Mouse (Mus musculus) liver, embryonic 11.5 days (tissue): ENCODE measurements around the gene Ermap. TPM values are rescaled to one million over a fixed set of nuclear protein-coding genes. Genes with fewer than 3 reads are reported as not detected.

Experiments
- ATAC-seq: fragments of 200-750 bp; cut with Nextera tagmentation; replicated peaks from 2 replicates; pipeline ENCODE4 v1.8.0; 2017; ENCODE audit warnings: moderate number of reproducible peaks, mild to moderate bottlenecking, moderate TSS enrichment, moderate library complexity; ENCODE audit not compliant: low FRiP score
- DNase-seq: peaks from one replicate; pipeline ENCODE4 v3.0.0-alpha.2; 2017; ENCODE audit warnings: low spot score
- H3K27ac ChIP-seq: fragments of 300-500 bp; sonication (generic); 2 replicates; pipeline ENCODE4 v1.5.1; 2014; ENCODE audit warnings: mild to moderate bottlenecking, low read depth, low read length, control low read depth
- H3K27me3 ChIP-seq: fragments of 300-500 bp; sonication (generic); replicated peaks from 2 replicates; pipeline ENCODE4 v1.6.1; 2014; ENCODE audit warnings: low read length, mixed read lengths; ENCODE audit not compliant: control insufficient read depth, insufficient read depth
- H3K36me3 ChIP-seq: fragments of 300-500 bp; sonication (generic); 2 replicates; pipeline ENCODE4 v1.6.1; 2014; ENCODE audit warnings: mild to moderate bottlenecking, low read length, moderate library complexity, mixed read lengths; ENCODE audit not compliant: control insufficient read depth, insufficient read depth
- H3K4me1 ChIP-seq: fragments of 300-500 bp; sonication (generic); replicated peaks from 2 replicates; pipeline ENCODE4 v1.6.1; 2014; ENCODE audit warnings: low read length, mixed read lengths; ENCODE audit not compliant: control insufficient read depth, insufficient read depth
- H3K4me2 ChIP-seq: fragments of 300-500 bp; sonication (generic); 2 replicates; pipeline ENCODE4 v1.6.1; 2014; ENCODE audit warnings: mild to moderate bottlenecking, control low read depth, moderate library complexity
- H3K4me3 ChIP-seq: fragments of 300-500 bp; sonication (generic); 2 replicates; pipeline ENCODE4 v1.5.1; 2014; ENCODE audit warnings: low read depth, low read length, control low read depth
- H3K9ac ChIP-seq: fragments of 300-500 bp; sonication (generic); 2 replicates; pipeline ENCODE4 v1.6.1; 2014; ENCODE audit warnings: low read depth, low read length, control low read depth
- H3K9me3 ChIP-seq: fragments of 300-500 bp; sonication (generic); 2 replicates; pipeline ENCODE4 v1.6.1; 2016; ENCODE audit warnings: low read length, inconsistent platforms, mixed read lengths; ENCODE audit not compliant: control insufficient read depth
- WGBS: fragments of 180-500 bp; shearing (Covaris S2); extraction: QIAGEN DNeasy Blood & Tissue Kit; methylation state at CpG from one replicate; pipeline ENCODE4 v1.1.7; 2014; 5-methylcytosine and 5-hydroxymethylcytosine counted together
- polyA plus RNA-seq: library from polyadenylated mRNA; unstranded; fragments of >200 nt; fragmentation: Nextera tagmentation; extraction: Ambion mirVana; gene quantifications from 2 replicates; pipeline ENCODE4 v1.2.1, GENCODE M21; 2014

The Ermap gene
- polyA plus RNA-seq, 1 experiment from 2014 or later: 274 TPM

- peaks cover 27% of the 10 kb centered on the region for H3K36me3 ChIP-seq
- H3K9ac ChIP-seq: no peak overlapping the region
- H3K4me2 ChIP-seq: no peak overlapping the region
- H3K27ac ChIP-seq: no peak overlapping the region
- WGBS: 71% methylated on average over 8 of the region's 8 CpGs
- H3K27me3 ChIP-seq: no peaks in the 10 kb centered on the region
- no peaks in the 10 kb centered on the region for H3K9me3 ChIP-seq
- H3K4me1 ChIP-seq: peaks cover 14% of the 10 kb centered on the region
- DNase-seq: no peak
- no peak overlapping the region for H3K4me3 ChIP-seq
- no peak for ATAC-seq
These were observed 51.0 kb downstream of the Ermap start for GRCm38 (mm10) chr4:119138776-119139175.

- Histone ChIP-seq H3K4me2 (peak overlapping the region; percentile 8), H3K27ac (no peak overlapping the region)
- 33% methylated on average over 18 of the region's 18 CpGs for WGBS
These were observed 51.6 kb downstream of the Ermap start for GRCm38 (mm10) chr4:119138171-119138570.

GRCm38 (mm10) chr4:119137313-119137712 lies 52.5 kb downstream of the Ermap start:
- WGBS: 59% methylated on average over 8 of the region's 8 CpGs
- no peak for ATAC-seq
- no peaks in the 10 kb centered on the region for H3K9me3 ChIP-seq
- DNase-seq: no peak
- H3K9ac ChIP-seq: no peak overlapping the region
- no peak overlapping the region for H3K27ac ChIP-seq
- no peak overlapping the region for H3K4me3 ChIP-seq
- no peak overlapping the region for H3K4me2 ChIP-seq
- peaks cover 11% of the 10 kb centered on the region for H3K4me1 ChIP-seq
- no peaks in the 10 kb centered on the region for H3K27me3 ChIP-seq
- H3K36me3 ChIP-seq: peaks cover 39% of the 10 kb centered on the region

More at GRCm38 (mm10) chr4:119138171-119138570, 51.6 kb downstream of the Ermap start:
- Histone ChIP-seq H3K27me3 (no peaks in the 10 kb centered on the region), H3K4me3 (no peak overlapping the region), H3K36me3 (peaks cover 30% of the 10 kb centered on the region), H3K9ac (no peak overlapping the region), H3K4me1 (peaks cover 14% of the 10 kb centered on the region), H3K9me3 (no peaks in the 10 kb centered on the region)
- ATAC-seq: peak; percentile 48
- DNase-seq: no peak

GRCm38 (mm10) chr4:119133860-119134259 lies 56.0 kb downstream of the Ermap start:
- DNase-seq (no peak), ATAC-seq (no peak)
- Histone ChIP-seq H3K9ac (no peak overlapping the region), H3K4me3 (no peak overlapping the region), H3K9me3 (no peaks in the 10 kb centered on the region), H3K27me3 (no peaks in the 10 kb centered on the region), H3K4me1 (peaks cover 12% of the 10 kb centered on the region), H3K36me3 (peaks cover 53% of the 10 kb centered on the region), H3K4me2 (no peak overlapping the region), H3K27ac (no peak overlapping the region)
- 92% methylated on average over 13 of the region's 13 CpGs for WGBS

GRCm38 (mm10) chr4:119133306-119133705 lies 56.5 kb downstream of the Ermap start:
- DNase-seq (no peak), ATAC-seq (no peak)
- Histone ChIP-seq H3K9me3 (no peaks in the 10 kb centered on the region), H3K4me1 (peaks cover 14% of the 10 kb centered on the region), H3K27me3 (no peaks in the 10 kb centered on the region), H3K9ac (no peak overlapping the region), H3K36me3 (peaks cover 53% of the 10 kb centered on the region), H3K4me2 (no peak overlapping the region), H3K27ac (no peak overlapping the region), H3K4me3 (no peak overlapping the region)
- WGBS: 92% methylated on average over 13 of the region's 13 CpGs

GRCm38 (mm10) chr4:119131189-119131910 lies 58.5 kb downstream of the Ermap start:
- H3K9me3 ChIP-seq: no peaks in the 10 kb centered on the region
- no peak overlapping the region for H3K4me3 ChIP-seq
- H3K4me2 ChIP-seq: no peak overlapping the region
- ATAC-seq (no peak), DNase-seq (no peak)
- no peak overlapping the region for H3K9ac ChIP-seq
- no peaks in the 10 kb centered on the region for H3K27me3 ChIP-seq
- peaks cover 54% of the 10 kb centered on the region for H3K36me3 ChIP-seq
- 82% methylated on average over 8 of the region's 8 CpGs for WGBS
- H3K4me1 ChIP-seq: peaks cover 22% of the 10 kb centered on the region
- H3K27ac ChIP-seq: no peak overlapping the region

GRCm38 (mm10) chr4:119129096-119129495 lies 60.7 kb downstream of the Ermap start:
- H3K4me1 ChIP-seq: peaks cover 43% of the 10 kb centered on the region

GRCm38 (mm10) chr4:119128547-119128946 lies 61.3 kb downstream of the Ermap start:
- DNase-seq: no peak
- H3K9me3 ChIP-seq: no peaks in the 10 kb centered on the region
- no peak overlapping the region for H3K4me2 ChIP-seq
- WGBS: 60% methylated on average over 7 of the region's 7 CpGs
- H3K9ac ChIP-seq: no peak overlapping the region
- H3K4me1 ChIP-seq: peaks cover 49% of the 10 kb centered on the region
- no peak overlapping the region for H3K4me3 ChIP-seq
- no peak overlapping the region for H3K27ac ChIP-seq
- ATAC-seq: peak; percentile 51
- no peaks in the 10 kb centered on the region for H3K27me3 ChIP-seq
- H3K36me3 ChIP-seq: peaks cover 43% of the 10 kb centered on the region

More at GRCm38 (mm10) chr4:119129096-119129495, 60.7 kb downstream of the Ermap start:
- H3K27ac ChIP-seq: no peak overlapping the region
- no peak overlapping the region for H3K9ac ChIP-seq
- H3K36me3 ChIP-seq: peaks cover 41% of the 10 kb centered on the region
- no peak overlapping the region for H3K4me2 ChIP-seq
- no peak for ATAC-seq
- DNase-seq: no peak
- no peaks in the 10 kb centered on the region for H3K9me3 ChIP-seq
- no peak overlapping the region for H3K4me3 ChIP-seq
- 80% methylated on average over 1 of the region's 1 CpGs for WGBS
- no peaks in the 10 kb centered on the region for H3K27me3 ChIP-seq

GRCm38 (mm10) chr4:119127229-119127628 lies 62.6 kb downstream of the Ermap start:
- 46% methylated on average over 6 of the region's 6 CpGs for WGBS
- Histone ChIP-seq H3K9ac (no peak overlapping the region), H3K9me3 (no peaks in the 10 kb centered on the region), H3K27ac (peak overlapping the region; percentile 51), H3K4me3 (no peak overlapping the region), H3K4me2 (no peak overlapping the region; the same call in 1 of the 2 replicates), H3K27me3 (no peaks in the 10 kb centered on the region), H3K4me1 (peaks cover 51% of the 10 kb centered on the region), H3K36me3 (peaks cover 37% of the 10 kb centered on the region)
- no peak for ATAC-seq
- DNase-seq: no peak
